Mouse (Mus musculus) ovary, postnatal 36 days (tissue): ENCODE measurements at regions not wholly inside any gene's neighbourhood (a gene's known extent, or its start where the extent isn't known, plus 50 kb on each side); places are given as distances from the start of the nearest gene placed in this dataset.
A peak's percentile ranks its signal among the peaks of the same experiment; 100 is the strongest.

ENCODE experiments used
- DNase-seq: peaks from one replicate; pipeline ENCODE4 v3.0.0; 2022; ENCODE audit warnings: low spot score, mixed read lengths

DNA sequence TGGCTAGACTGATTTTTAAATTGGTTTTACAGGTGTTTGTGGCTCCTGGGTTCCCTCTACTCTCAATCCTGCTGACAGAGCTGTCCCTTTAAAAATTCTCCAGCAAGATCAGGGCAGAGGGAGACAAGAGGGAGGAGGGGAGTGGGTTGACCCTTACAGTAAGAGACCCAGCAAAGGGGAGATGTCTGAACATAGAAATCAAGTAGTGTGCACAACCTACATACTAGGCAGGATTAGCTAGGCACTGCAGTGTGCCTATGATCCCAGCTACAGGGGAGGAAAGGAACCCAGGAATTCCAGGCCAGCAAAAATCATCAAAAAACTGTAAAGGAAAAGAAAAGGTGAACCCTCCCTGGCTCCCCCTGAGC, 113.2 kb upstream of the Thy1 start:
- no peak for DNase-seq

DNA sequence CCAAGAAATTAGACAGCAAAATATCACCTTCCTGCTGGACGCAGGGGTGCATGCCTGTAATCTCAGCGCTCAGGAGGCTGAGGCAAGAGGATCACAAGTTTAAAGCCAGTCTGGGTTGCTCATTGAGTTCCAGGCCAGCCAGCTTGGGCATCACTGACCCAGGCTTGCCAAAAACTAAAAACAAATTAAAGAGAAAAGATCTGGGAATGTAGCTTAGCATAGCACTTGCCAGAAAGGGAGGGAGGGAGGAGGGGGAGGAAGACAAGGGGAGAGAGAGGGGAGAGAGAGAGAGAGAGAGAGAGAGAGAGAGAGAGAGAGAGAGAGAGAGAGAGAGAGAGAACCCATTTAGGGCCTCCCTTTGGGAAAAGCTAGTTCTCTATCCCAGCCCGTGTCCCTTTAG, 112.7 kb upstream of the Thy1 start:
- DNase-seq: no peak

DNA sequence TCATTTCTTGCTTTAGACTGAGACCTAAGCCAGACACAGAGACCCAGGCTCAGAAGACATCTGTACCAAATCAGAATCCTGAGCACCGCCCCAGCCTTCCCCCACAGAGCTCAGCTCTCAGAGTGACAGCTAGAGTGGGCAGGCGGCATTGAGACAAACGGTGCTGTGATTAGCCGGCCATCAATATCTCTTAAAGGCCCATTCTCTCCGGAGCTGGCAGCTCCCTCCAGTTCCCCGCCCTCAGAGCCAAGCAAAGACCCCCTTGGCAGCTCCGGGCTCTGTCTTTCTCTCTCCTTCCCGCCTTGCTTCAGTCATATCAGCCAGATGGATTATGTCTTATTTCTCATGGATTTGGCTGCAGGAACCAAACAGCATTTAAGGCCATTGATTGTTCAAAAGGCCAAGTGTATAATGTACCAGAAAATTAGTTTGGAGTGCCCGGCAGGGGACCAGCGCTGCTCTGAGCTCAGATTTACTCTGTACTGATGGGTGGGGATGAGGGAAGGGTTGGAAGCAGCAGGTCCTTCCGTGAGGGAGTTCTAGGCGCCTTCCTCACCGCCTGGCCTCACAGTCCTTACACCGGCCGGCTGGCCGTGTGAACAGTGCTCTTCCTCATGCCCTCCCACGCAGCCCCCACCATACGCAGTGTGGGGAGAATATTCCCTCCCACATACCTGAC, 109.0 kb upstream of the Thy1 start:
- no peak for DNase-seq

DNA sequence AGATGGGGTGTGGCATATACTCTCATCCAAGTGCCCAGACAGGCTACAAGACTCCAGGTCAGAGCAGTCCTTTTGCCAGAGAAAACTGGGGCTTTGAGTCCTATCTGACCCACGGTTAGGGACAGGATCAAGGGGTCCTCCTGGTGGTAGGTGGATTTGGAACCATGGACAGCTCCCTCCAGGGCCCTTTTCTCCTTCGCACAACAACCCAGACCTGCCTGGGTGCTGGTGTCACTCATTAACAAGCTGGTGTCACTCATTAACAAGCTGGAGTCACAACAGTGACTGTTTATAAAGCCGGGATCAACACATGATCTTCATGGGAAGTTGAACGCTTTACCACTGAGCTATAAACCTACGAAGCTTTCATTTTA, 108.5 kb upstream of the Thy1 start:
- peak; percentile 16 for DNase-seq

DNA sequence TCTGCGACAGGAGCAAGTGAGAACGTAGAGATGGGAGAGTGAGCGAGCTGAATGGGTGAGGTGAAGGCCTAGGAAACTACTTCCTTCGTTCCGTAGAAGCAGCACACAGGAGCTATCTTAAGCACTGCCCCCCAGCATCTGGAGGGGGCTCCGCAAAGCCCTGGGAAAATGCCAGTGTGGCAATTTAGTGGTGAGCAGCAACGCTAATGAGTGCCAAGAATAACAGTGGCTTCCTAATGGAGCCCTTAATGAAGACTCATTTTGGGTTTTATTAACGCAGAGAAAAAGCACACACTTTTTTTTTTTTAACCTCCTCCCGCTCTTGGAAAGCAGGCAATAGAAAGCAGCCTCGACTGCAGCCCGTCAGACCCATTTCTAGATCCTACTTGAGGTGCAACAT, 103.8 kb upstream of the Thy1 start:
- no peak for DNase-seq

DNA sequence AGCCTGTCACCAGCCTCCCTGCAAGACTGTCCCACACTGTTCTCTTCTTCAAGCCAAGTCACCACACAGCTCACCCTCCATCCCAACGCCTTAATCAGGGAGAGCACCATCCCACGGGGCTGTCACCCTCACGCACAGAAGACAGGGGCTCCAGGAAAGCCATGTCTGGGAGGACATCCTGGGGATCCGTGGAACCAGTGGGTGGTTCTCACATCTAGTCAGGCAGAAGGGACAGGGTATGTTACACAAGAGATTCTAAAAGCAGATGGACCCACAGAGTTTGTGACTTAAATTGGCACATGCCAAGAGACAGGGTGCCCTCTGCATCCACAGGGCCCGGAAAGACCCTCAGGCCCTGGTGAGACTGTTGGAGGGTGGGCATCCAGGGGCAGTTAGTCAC, 101.0 kb upstream of the Thy1 start:
- DNase-seq: no peak

DNA sequence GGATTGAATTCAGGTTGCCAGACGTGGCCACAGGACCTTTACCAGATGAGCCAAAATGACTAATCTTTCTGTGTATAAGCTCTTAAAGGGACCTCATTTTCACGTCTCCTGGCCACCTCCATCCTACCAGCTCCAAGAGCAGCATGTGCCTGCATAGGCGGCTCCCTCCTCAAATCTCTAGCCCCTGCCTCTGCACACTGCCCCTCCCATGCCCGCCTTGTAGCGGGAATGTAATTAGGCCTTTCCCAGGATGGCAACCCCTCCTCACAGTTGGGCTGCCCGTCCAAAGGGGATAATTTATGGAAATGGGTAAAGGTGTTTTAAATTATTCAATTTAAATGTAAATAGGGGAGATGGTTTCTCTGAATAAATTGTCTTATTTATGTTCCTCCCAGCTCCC, 99.7 kb upstream of the Thy1 start:
- DNase-seq: no peak

DNA sequence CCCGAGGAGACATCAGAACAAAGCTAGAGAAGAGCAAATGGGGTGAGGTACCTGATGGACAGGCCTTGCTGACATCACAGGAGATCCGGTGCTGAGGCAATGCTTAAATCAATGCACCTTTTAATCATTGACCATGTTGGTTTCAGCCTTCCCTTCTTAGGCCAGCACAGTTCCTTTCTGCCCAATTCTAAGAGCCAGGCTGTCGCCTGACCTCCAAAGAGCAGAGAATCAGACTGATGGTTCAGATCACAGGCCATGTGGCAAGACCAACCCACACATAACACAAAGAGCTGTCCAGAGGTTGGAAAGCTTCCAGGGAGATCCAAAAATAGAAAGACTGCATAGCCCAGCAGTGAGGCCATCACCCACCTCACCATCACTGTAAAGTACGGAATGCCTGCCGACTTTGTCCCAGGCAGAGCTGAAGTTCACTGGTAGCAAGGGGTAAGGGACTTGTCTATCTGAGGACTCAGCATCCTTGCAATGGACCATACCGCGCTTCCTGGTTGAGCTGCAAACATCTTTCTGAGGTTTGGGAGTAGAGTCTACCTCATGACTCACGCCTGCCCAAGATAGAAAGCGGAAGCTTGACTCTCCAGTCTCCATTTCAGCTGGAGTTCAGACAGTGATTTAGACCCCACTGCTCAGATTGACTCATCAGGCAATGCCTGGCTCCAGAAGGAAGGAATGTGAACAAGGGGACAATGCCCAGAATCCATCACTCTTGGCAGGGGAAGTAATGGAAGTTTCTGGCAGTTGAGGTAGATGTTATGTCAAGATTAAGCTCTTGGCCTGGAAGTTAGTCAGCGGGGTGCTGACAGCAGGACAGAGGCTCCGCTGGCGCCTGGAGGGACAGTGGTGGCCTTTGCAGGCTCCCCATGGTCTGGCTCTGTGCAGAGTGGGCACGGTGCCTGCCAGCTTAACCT, 98.1 kb upstream of the Thy1 start:
- no peak for DNase-seq

DNA sequence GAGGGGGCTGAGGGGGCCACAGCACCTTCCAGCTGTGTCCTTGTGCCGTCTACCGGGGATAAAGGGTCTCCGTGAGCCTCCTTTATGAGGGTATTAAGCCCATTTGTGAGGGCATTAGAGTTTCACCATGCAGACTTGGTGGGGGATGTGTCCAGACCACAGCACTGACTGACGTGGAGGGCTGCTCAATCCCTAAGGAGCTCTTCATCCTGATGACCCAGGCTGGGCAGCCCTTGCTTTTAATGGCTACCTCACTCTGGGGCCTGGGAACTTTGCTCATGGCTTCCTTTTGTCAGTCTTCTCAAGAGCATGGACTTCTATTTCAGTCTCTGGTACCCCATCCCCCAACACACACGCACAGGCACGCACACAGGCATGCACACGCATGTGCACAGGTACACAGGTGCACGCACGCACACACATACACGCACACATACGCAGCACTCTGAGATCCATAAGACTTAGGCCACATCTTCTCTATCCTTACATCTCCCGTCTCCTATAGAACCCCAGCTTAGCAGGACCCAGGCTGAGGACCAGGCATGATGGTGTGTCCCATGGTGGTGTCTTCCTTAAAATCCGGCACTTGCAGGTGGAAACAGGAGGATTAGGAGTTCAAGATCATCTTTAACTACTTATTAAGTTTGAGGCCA, 97.1 kb upstream of the Thy1 start:
- no peak for DNase-seq

DNA sequence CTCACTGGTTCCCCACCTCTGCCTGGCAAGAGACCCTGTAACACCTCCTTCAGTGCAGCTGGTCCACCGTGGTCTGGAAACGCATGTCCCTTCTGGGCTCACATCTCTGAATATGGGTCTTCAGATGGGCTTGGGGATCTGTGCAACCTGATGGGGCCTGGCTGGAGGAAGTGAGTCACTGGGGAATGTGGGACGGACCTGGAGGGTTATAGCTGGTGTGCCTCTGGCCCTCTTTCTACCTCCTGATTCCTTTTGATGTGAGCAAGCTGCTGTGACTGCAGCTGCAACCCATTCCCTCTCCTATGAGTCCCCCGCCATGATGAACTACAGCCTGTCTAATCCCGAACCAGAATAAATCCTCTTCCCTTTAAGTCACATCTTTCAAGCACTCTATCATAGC, 96.1 kb upstream of the Thy1 start:
- DNase-seq: no peak

DNA sequence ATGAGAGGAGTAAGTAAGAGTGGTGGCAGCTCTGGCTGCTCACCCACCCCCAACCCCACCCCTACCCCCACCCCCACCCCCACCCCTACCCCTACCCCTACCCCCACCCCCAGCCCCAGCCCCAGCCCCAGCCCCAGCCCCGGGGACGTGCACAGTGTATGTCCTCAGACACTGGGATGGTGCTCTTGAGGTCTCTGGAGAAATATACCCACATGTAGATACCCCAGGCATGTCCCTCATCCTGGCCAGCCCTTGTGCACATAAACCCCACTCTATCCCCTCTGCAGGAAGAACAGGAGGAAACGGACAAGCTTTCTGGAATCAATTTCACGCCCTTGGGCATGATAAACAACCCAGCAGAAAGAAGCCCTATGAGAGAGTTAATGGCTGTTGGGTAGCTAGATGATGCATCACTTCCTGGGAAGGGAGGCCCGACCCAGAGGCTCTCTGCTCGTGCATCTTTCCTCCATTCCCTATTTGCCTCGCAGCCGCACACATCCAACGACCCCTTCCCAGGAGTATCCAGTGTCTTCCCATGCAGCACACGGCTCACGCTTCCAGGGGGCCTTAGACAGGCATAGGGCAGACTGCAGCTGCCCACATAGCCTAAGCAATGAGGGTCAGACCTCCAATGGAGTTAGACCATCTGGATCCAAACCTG, 95.6 kb upstream of the Thy1 start:
- no peak for DNase-seq

DNA sequence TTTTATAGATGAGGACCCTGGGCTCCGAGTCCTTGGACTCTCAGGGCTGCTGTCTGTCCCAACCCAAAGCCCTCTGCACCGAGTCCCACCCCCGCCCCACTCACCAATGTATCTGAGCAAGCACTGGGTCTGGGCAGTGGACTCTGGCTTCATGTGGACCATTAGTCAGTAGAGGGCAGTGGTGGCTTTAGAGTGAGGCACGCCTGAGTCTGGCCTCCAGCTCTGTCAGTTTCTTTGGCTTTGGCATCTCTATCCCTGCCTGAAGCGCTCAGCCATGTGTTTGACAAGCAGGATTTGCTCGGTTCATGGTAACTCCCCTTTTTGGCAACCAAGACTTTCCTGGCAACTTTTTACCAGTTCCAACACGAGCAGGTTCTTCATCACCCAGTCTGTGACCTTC, 90.1 kb upstream of the Thy1 start:
- no peak for DNase-seq

DNA sequence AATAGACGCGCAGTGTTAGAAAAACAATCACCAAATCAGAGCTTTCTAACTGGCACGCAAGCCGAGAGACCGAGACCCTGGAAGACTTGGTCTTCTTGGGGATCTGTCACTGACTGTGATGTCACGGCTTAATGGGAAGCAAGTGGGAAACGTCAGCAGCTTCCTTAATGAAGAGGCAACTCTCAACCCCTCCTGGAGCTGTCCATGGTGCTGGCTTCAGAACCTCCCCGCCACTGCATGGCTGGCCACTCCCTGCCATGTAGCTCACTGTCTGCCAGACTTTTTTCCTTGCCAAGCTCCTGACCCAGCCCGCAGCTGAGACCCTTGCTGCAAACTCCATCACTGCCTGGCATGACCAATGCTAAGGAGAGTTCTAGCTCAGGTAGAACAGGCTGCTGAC, 83.6 kb upstream of the Thy1 start:
- DNase-seq: peak; percentile 57

DNA sequence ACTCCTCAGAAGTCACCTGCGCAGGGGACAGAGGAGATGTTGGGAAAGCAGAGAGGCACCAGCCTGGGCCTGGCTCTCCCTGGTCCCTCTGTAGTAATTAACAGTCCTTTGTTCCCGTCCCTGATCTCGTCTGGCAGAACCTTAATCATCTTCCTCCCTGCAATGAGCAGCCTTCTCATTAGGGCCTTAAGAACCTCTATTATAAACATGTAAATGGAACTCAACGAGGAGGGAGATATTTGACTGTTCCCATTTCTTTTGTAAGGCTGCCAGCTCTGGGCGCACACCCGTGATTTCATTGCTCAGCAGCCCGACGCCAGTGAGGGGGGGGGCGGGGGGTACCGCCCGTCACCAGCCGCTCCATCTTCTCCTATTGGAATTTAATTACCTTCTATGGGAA, 81.8 kb upstream of the Thy1 start:
- DNase-seq: no peak

DNA sequence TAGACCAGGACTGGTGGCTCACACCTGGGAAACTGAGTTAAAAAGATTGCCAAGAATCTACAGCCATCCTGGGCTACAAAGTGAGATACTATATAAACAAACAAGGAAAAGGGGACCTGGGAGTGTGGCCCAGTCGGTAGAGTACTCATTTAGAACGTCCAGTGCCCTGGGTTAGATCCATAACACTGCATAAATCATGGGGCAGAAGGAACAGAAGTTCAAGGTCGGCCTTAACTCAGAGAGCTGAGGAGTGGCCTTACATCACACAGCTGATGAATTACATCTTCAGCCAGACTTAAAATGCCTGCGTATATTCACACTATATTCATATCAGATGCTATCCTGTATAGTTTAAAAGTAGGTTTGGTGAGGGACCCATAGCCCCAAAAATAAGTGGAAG, 78.0 kb upstream of the Thy1 start:
- DNase-seq: no peak

DNA sequence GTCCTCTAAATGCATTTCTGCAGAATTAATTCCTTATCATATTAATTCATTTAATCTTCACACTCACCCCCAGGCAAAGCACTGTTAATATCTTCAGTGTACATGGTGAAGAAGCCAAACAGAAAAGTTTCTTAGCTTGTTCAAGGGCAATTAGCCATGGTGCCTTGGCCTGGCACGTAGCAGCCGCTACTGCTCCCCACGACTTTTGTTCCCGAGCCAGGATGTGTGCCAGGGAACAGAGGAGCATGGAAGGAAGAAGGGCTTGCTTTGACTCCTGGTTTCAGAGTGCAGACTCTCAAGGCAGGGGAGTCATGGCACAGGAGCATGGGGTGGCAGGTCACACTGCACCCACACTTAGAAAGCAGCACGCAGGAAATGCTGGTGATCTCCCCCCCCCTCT, 77.4 kb upstream of the Thy1 start:
- no peak for DNase-seq

DNA sequence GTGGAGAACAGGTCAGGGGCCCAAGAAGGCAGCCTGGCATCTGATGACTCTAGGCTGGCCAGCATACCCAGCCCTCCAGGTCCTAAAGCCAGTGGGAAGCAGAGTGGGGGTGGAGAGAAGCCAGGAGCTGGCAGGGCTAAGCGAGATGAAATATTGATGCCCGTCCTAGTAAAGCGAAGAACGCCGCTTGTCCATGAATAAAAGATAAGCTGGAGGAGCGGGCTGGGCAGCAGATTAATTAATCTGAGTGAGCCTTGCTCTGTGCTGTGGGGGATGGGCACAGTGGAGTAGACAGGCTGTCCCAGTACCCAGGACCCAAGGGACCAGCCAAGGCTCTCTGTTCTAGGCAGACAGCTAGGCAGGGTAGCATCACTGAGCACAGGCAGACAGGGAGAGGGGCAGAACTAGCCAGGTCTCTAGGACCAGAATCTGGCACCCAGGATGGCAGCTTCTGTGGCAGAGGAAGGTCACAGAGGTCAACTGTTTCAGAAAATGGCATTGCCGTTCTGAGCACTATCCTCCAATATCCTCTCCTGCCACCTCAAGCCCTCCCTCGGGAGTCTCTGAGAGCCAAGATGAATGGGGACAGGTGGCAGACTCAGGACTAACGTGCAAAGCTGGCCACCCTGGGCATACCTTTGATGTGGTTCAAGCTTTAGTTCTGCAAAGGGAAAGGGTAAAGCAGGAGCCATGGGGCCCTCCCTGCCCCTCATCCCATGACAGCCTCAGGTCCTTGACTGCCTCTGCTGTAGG, 73.0 kb upstream of the Thy1 start:
- no peak for DNase-seq

DNA sequence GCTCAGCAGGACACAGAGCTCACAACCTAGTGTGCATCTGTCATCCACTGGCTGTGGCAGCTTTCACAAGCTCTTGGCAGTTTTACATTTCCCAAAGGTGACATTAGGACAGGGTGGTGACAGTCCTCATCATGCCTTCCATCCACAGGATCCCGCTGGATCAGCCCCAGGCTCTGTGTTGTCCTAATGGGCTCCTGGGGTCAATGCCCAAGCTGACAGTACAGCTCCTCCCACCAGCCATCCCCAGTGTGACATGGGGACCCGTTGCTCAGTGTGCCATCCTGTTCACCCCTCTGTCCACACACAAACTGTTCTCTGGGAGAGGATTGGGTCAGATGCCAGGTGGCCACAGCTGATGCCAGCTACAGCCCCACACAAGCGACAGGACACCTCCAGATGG, 72.3 kb upstream of the Thy1 start:
- DNase-seq: no peak

DNA sequence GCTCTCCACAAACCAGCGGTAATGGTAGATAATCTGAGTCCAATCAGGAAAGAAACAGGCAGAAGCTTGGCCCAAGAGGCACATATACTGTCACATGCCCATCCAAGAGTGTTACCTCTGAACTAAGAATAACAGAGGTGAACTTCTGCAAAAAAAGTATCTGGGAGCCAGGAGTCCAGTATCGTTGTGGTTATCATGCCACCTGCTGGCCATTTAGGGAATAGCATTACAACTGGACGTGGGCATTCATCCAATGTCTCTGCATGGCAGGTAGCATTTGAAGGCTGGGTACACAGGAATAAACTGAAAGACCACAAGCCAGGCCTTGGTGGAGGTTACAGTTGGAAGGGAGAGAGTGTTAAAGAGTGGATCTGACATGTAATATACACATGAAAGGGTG, 70.9 kb upstream of the Thy1 start:
- no peak for DNase-seq

DNA sequence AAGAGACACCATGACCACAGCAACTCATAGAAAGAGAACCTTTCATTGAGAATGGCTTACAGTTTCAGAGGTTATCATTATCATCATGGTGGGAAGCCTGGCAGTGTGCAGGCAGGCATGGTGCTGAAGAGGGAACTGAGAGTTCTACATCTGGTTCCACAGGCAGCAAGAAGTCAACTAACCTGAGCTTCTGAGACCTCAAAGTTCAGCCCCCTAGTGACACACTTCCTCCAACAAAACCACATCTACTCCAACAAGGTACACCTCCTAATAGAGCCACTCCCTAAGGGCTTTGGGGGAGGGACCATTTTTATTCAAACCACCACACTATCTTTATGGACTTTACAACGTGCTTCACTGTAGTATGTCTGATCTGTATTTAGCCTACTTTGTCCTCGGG, 67.8 kb upstream of the Thy1 start:
- no peak for DNase-seq

DNA sequence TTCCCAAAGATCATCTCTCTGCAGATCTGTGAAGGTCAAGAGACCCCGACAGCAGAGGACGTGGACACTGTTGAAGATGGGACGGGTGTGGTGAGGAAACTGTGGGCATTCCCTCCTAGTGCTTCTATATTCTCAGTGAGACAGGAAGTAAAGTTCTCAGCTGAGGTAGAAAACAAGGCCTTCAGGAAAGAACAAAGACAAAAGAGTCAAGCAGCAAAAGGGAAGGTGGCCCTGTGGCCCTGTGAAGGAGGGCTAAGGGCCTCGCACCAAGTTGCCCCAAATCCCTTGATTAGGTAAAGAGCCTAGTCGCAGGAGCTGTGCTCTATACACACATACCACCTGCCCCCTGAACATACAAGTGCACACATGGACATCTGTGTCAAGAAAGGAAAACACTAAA, 66.8 kb upstream of the Thy1 start:
- no peak for DNase-seq

DNA sequence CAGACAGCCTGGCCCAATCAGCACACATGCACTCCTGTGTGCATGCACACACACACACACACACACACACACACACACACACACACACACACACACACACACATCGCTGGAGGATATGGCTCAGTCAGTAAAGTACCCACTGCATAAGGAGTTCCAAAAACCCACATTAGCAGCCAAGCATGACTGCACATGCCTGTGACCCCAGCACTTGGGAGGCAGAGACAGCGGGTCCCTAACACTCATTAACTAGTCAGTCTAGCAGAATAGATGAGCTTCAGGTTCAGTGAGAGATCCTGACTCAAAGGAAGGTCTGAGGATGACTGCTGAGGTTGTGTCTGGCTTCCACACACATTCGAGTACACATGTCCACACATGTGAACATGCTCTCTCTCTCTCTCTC, 65.4 kb upstream of the Thy1 start:
- DNase-seq: no peak
